Comparison of ENCODE assay signal across 16 mouse cellular contexts in the genomic region with DNA sequence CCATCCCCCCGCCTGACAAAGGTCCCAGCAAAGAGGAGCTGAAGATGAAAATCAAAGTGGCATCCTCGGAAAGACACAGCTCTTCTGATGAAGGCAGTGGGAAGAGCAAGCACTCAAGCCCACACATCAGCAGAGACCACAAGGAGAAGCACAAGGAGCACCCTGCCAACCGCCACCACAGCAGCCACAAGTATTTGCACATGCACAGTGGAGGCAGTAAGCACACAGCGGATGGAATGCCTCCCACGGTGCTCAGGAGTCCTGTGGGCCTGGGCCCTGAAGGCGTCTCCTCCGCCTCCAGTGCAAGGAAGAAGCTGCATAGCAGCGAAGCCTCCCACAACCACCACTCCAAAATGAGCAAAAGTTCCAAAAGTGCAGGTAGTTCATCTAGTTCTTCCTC. TPM values are rescaled to one million over a fixed set of nuclear protein-coding genes. Genes with fewer than 3 reads are reported as not detected.
"Had no signal": no experiment of that assay in that cellular context is flagged by ENCODE, and none has a peak within 500 bp of the region (broad histone marks: within the 10 kb centered on the region; RNA-seq: fewer than 3 reads in every experiment).

No protein-coding gene starts in this region.

- H3K4me2 ChIP-seq: limb, embryonic 12.5 days; neural tube, embryonic 15.5 days; stomach, embryonic 15.5 days had no signal

- H3K27ac ChIP-seq: kidney, postnatal 0 days; limb, embryonic 12.5 days; liver, embryonic 14.5 days; midbrain, embryonic 10.5 days; neural tube, embryonic 15.5 days; stomach, embryonic 15.5 days had no signal

- H3K9me3 ChIP-seq: limb, embryonic 12.5 days; midbrain, embryonic 10.5 days; neural tube, embryonic 15.5 days; stomach, embryonic 15.5 days had no signal

- DNase-seq: kidney, adult 8-10 months; kidney, postnatal 36 days; liver; lung, postnatal 10 days; lung, postnatal 4 days; midbrain, embryonic 14.5 days; right cerebral cortex, postnatal 4 days; thymus, postnatal 4 days had no signal

- H3K27me3 ChIP-seq: limb, embryonic 12.5 days; neural tube, embryonic 15.5 days; stomach, embryonic 15.5 days had no signal

- H3K9ac ChIP-seq: limb, embryonic 12.5 days; liver, embryonic 14.5 days; neural tube, embryonic 15.5 days; stomach, embryonic 15.5 days had no signal

- H3K4me3 ChIP-seq: limb, embryonic 12.5 days; midbrain, embryonic 10.5 days; myocyte; neural tube, embryonic 15.5 days; stomach, embryonic 15.5 days had no signal

- H3K4me1 ChIP-seq: limb, embryonic 12.5 days; midbrain, embryonic 10.5 days; neural tube, embryonic 15.5 days; stomach, embryonic 15.5 days had no signal

RNA-seq across cellular contexts. Expression of a gene that starts 51.9 kb away (rescaled TPM):
- polyA plus RNA-seq: kidney, postnatal 0 days; limb, embryonic 12.5 days; neural tube, embryonic 11.5 days; stomach, embryonic 15.5 days had no signal
